Mouse (Mus musculus) neutrophil, adult 5-6 weeks (primary cell): ENCODE results near the gene 1700037C18Rik. TPM values are rescaled to one million over a fixed set of nuclear protein-coding genes. Genes with fewer than 3 reads are reported as not detected.

Experiments
- ATAC-seq: fragments of 151-379, 151-347 bp; 2 replicates; pipeline ENCODE4 v1.8.0; 2017; ENCODE audit warnings: mild to moderate bottlenecking, moderate TSS enrichment; ENCODE audit not compliant: insufficient number of reproducible peaks, poor library complexity, low FRiP score, severe bottlenecking; ENCODE audit errors: extremely low read depth
- total RNA-seq: library from RNA; stranded (forward); fragments of 200-1000 nt; gene quantifications from 2 replicates; pipeline ENCODE4 v1.2.3, GENCODE M21; 2017

Gene 1700037C18Rik
- total RNA-seq, result 5.9 and 15.6 TPM in 2 replicates

GRCm38 (mm10) chr16:3908537-3909111 is at the start of gene 1700037C18Rik, which contains the start of gene Cluap1:
TSS of gene 1700037C18Rik (minus strand) at chr16:3908689.
TSS of gene Cluap1 (plus strand) at chr16:3908801.
- peak; percentile 93 for ATAC-seq

GRCm38 (mm10) chr16:3956369-3956768 is 47.9 kb upstream of the 1700037C18Rik start:
- no peak for ATAC-seq

GRCm38 (mm10) chr16:3951141-3951540 is 42.7 kb upstream of the 1700037C18Rik start:
- ATAC-seq, result no peak

- ATAC-seq, result no peak
These were observed 26.2 kb upstream of the 1700037C18Rik start for GRCm38 (mm10) chr16:3934701-3935100.

- ATAC-seq, result no peak
These were observed 25.6 kb upstream of the 1700037C18Rik start for GRCm38 (mm10) chr16:3934091-3934490.

- ATAC-seq, result no peak
These were observed 25.0 kb upstream of the 1700037C18Rik start for GRCm38 (mm10) chr16:3933536-3933935.

GRCm38 (mm10) chr16:3929151-3929550 is 20.7 kb upstream of the 1700037C18Rik start:
- peak; percentile 73 for ATAC-seq

- ATAC-seq, result no peak
These were observed 20.1 kb upstream of the 1700037C18Rik start for GRCm38 (mm10) chr16:3928582-3928981.

- ATAC-seq, result no peak
These were observed 15.5 kb upstream of the 1700037C18Rik start for GRCm38 (mm10) chr16:3923966-3924365.

- ATAC-seq, result no peak
These were observed 15.0 kb upstream of the 1700037C18Rik start for GRCm38 (mm10) chr16:3923515-3923914.

GRCm38 (mm10) chr16:3920756-3921155 is 12.3 kb upstream of the 1700037C18Rik start:
- peak; percentile 41 for ATAC-seq

GRCm38 (mm10) chr16:3909118-3909517 is 629 bp upstream of the 1700037C18Rik start:
- no peak for ATAC-seq

GRCm38 (mm10) chr16:3907471-3907870 is 1.0 kb downstream of the 1700037C18Rik start:
- no peak for ATAC-seq

GRCm38 (mm10) chr16:3896553-3896952 is 11.9 kb downstream of the 1700037C18Rik start:
- ATAC-seq, result no peak

- no peak for ATAC-seq
These were observed 12.4 kb downstream of the 1700037C18Rik start for GRCm38 (mm10) chr16:3896046-3896445.

- ATAC-seq, result peak; percentile 93
These were observed 13.2 kb downstream of the 1700037C18Rik start for GRCm38 (mm10) chr16:3895173-3895792.

GRCm38 (mm10) chr16:3893739-3894138 is 14.8 kb downstream of the 1700037C18Rik start:
- ATAC-seq, result no peak

GRCm38 (mm10) chr16:3891621-3892295 is 16.7 kb downstream of the 1700037C18Rik start:
- no peak for ATAC-seq

- no peak for ATAC-seq
These were observed 23.3 kb downstream of the 1700037C18Rik start for GRCm38 (mm10) chr16:3885065-3885670.
